Mouse (Mus musculus) thymus, postnatal 25 days (tissue): ENCODE measurements around the gene Tspan8.

ENCODE experiments used
- DNase-seq: peaks from one replicate; pipeline ENCODE4 v3.0.0; 2022

Tspan8 gene

GRCm38 (mm10) chr10:115834017-115834416, 17.4 kb downstream of the Tspan8 start:
- DNase-seq: no peak

GRCm38 (mm10) chr10:115846930-115847329, 30.3 kb downstream of the Tspan8 start:
- no peak for DNase-seq

GRCm38 (mm10) chr10:115848511-115848910, 31.9 kb downstream of the Tspan8 start:
- no peak for DNase-seq

- DNase-seq: no peak
Measured at GRCm38 (mm10) chr10:115860210-115860880, 43.7 kb downstream of the Tspan8 start.

GRCm38 (mm10) chr10:115861967-115862366, 45.3 kb downstream of the Tspan8 start:
- no peak for DNase-seq

- DNase-seq: no peak
Measured at GRCm38 (mm10) chr10:115882757-115883156, 66.1 kb downstream of the Tspan8 start.

GRCm38 (mm10) chr10:115891924-115892323, 75.3 kb downstream of the Tspan8 start:
- DNase-seq: no peak

- DNase-seq: no peak
Measured at GRCm38 (mm10) chr10:115892973-115893372, 76.3 kb downstream of the Tspan8 start.

- DNase-seq: no peak
Measured at GRCm38 (mm10) chr10:115894045-115894444, 77.4 kb downstream of the Tspan8 start.

GRCm38 (mm10) chr10:115896764-115897163, 80.1 kb downstream of the Tspan8 start:
- DNase-seq: no peak

- no peak for DNase-seq
Measured at GRCm38 (mm10) chr10:115897235-115897634, 80.6 kb downstream of the Tspan8 start.
